Mouse (Mus musculus): ENCODE results near the gene Blcap.

DNA sequence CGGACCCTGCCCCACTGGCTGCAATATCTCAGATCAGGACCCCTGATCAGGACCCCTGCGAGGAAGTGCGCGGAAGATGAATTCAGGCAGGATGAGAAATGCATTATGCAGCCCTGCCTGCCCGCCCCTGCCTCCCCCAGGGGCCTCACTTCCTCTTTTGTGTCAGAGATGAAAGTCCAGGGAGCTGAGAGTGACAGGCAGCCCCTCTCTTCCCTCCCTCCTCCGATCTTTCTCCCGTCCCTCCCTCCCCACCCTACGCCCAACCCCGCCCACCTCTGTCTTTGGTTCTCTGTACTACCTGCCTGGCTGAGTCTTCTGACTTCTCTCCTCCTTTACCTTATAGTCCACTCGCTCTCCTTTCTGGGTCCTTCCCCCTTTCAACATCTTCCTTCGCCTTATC is 42.9 kb upstream of the Blcap start:
- TF ChIP-seq POLR2A (IDR thresholded peaks at IDR 0.05; ENCODE audit: control insufficient read depth, low read depth, low read length), result no peak
- TF ChIP-seq CTCF (IDR thresholded peaks at IDR 0.05; ENCODE audit: control insufficient read depth, insufficient read depth, insufficient replicate concordance, low read depth, low read length), result no peak

All from testis, adult 2 months (tissue).